Mouse (Mus musculus) adrenal gland, postnatal 36 days (tissue): ENCODE data around the gene Nos2. TPM values are rescaled to one million over a fixed set of nuclear protein-coding genes. Genes with fewer than 3 reads are reported as not detected.
"Not testable (repeated sequence)": the region's sequence is repeated elsewhere in the genome, so short reads cannot be mapped to it uniquely, and the experiment has no call there.

Source experiments
- DNase-seq, 2 experiments: peaks; one replicate each; pipeline ENCODE4 v3.0.0; 2021; ENCODE audit warnings: mixed read lengths in 1 of 2
- total RNA-seq, 2 experiments: library from RNA; stranded (reverse); gene quantifications; 2 replicates each; pipeline ENCODE4 v1.2.3; 2021

Nos2 gene
- total RNA-seq, 2 experiments from 2014 or later: 0.89 to 1.8 TPM

GRCm38 (mm10) chr11:78989206-78989605, 68.6 kb downstream of the Nos2 start:
- DNase-seq: not testable (repeated sequence)

DNA sequence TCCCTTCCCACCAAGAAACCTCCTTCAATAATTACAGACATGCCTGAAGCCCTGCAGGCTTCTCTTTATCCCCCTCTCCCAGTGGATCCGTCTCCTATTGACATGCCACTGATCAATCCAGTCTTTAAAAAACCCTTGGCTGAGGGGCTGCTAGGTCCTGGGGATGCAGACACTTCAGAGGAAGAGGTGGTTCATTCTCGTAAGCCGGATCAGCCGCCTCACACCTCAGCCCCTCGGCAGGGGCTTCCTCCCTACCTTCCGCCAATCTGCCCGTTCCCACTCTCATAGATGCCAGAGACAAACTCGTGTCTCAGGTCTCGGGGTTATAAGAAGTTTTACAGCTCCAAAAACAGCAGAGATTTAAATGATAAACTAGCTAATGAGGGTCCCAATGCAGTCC, 69.5 kb downstream of the Nos2 start:
- DNase-seq: no peak

GRCm38 (mm10) chr11:78990875-78991543, 70.4 kb downstream of the Nos2 start:
- not testable (repeated sequence) for DNase-seq

DNA sequence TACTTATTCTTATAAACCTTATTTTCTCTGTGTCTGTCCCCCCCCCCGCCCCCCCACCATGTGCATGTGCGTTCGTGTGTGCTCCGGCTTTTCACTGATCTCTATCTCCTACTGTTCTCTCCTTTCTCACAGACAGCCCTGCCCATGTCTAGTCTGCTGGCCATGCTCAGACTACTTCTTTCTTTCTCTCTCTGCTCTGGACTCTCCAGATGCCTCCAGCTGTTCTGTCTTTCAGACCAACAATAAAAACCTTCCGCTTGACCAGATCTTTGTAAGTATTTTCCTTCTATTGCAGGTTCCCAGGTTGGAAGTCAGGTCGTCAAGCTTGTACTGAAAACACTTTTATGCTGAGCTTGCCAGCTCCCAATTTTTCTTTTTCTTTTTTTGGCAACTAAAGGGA, 78.5 kb downstream of the Nos2 start:
- no peak for DNase-seq

GRCm38 (mm10) chr11:79001871-79002270, 81.3 kb downstream of the Nos2 start:
- no peak for DNase-seq

DNA sequence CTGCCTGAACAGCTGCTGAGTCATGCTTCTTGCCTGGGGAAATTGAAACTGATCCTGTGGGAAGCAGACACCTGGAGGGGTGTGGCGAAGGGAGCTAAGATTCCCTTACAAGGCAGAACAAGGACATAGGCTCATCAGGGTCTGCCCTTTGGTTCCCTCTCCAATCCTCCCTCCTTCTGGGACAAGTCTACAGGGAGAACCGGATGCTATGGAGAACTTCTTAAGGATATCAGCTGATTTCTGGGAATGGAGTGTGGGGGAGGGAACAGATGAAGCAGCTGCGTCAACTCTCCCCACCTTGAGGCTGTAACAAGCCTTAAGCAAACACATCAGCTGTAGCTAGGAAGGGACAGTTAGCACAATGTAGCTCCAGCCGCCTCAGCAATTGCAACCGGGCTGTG, 82.0 kb downstream of the Nos2 start:
- no peak for DNase-seq

- DNase-seq: no peak
Observed at GRCm38 (mm10) chr11:79003053-79003768, 82.6 kb downstream of the Nos2 start.

GRCm38 (mm10) chr11:79003769-79004638, 83.4 kb downstream of the Nos2 start:
- no peak for DNase-seq

- no peak for DNase-seq
Observed at GRCm38 (mm10) chr11:79005578-79006394, 85.2 kb downstream of the Nos2 start.

DNA sequence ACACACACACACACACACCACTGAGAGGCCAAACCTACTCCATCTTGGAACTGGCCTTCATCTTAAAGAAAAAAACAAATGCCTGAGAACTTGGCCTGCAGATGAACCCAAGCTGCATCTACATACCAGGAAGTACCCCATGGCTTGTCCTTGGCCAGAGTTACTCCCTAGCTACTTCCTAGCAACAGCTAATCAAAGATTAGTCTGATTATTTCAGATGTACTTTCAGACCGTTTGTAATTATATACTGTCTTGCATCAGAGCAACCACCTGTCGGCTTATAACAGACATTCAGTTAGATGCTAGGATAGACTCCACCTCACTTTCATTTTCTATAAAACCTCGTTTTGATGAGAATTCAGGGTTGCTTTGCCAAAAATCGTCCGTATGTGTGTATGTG, 85.8 kb downstream of the Nos2 start:
- no peak for DNase-seq

- DNase-seq: not testable (repeated sequence)
Observed at GRCm38 (mm10) chr11:79007356-79007755, 86.8 kb downstream of the Nos2 start.

GRCm38 (mm10) chr11:79008007-79008775, 87.6 kb downstream of the Nos2 start:
- no peak for DNase-seq

- no peak for DNase-seq
Observed at GRCm38 (mm10) chr11:79008891-79009290, 88.3 kb downstream of the Nos2 start.

Other genes starting within 250 kb of the Nos2 start
- 10 to 100 TPM; 48.6 to 53.6 TPM for gene Nlk, start 223.4 kb upstream of the Nos2 start, total RNA-seq
- gene Ccnq, start 169.1 kb upstream of the Nos2 start, total RNA-seq: 10 to 100 TPM; 43.4 to 69.7 TPM
- gene Lyrm9, start 94.2 kb upstream of the Nos2 start, total RNA-seq: 10 to 100 TPM; 36.7 to 55.7 TPM
- gene Lgals9, start 64.2 kb downstream of the Nos2 start, total RNA-seq: 10 to 100 TPM; 21.6 to 27.1 TPM
- gene Ksr1, start 225.6 kb downstream of the Nos2 start, total RNA-seq: 10 to 100 TPM in 1 of 2 experiments, 1 to 10 TPM in 1; 9.1 to 10.0 TPM